Mouse (Mus musculus) lung, embryonic 15.5 days (tissue): ENCODE data around the gene Thsd4. TPM values are rescaled to one million over a fixed set of nuclear protein-coding genes. Genes with fewer than 3 reads are reported as not detected.

Experiments
- ATAC-seq: fragments of 200-750 bp; cut with Nextera tagmentation; 2 replicates; pipeline ENCODE4 v1.8.0; 2017; ENCODE audit warnings: moderate number of reproducible peaks, borderline replicate concordance; ENCODE audit not compliant: low FRiP score, low TSS enrichment; ENCODE audit errors: extremely low read depth
- H3K27ac ChIP-seq: fragments of 300-500 bp; sonication (generic); 2 replicates; pipeline ENCODE4 v1.5.1; 2015; ENCODE audit warnings: moderate library complexity, mild to moderate bottlenecking, inconsistent platforms
- H3K27me3 ChIP-seq: fragments of 300-500 bp; sonication (generic); 2 replicates; pipeline ENCODE4 v1.6.1; 2015; ENCODE audit warnings: inconsistent platforms
- H3K36me3 ChIP-seq: fragments of 300-500 bp; sonication (generic); 2 replicates; pipeline ENCODE4 v1.6.1; 2015; ENCODE audit warnings: inconsistent platforms
- H3K4me1 ChIP-seq: fragments of 300-500 bp; sonication (generic); 2 replicates; pipeline ENCODE4 v1.6.1; 2015; ENCODE audit warnings: inconsistent platforms
- H3K4me2 ChIP-seq: fragments of 300-500 bp; sonication (generic); 2 replicates; pipeline ENCODE4 v1.6.1; 2015; ENCODE audit warnings: inconsistent platforms, mild to moderate bottlenecking, moderate library complexity
- H3K4me3 ChIP-seq: fragments of 300-500 bp; sonication (generic); 2 replicates; pipeline ENCODE4 v1.5.1; 2015; ENCODE audit warnings: mild to moderate bottlenecking, inconsistent platforms
- H3K9ac ChIP-seq: fragments of 300-500 bp; sonication (generic); 2 replicates; pipeline ENCODE4 v1.6.1; 2015; ENCODE audit warnings: inconsistent platforms
- H3K9me3 ChIP-seq: fragments of 300-500 bp; sonication (generic); 2 replicates; pipeline ENCODE4 v1.6.1; 2016; ENCODE audit warnings: inconsistent platforms
- WGBS: fragments of 180-500 bp; shearing (Covaris S2); methylation state at CpG from one replicate; pipeline ENCODE4 v1.1.7; 2015; 5-methylcytosine and 5-hydroxymethylcytosine counted together
- polyA plus RNA-seq: library from polyadenylated mRNA; unstranded; fragments of >200 nt; fragmentation: Nextera tagmentation; extraction: Ambion mirVana; gene quantifications from 2 replicates; pipeline ENCODE4 v1.2.1, GENCODE M21; 2015

Gene Thsd4
- polyA plus RNA-seq, 1 experiment from 2014 or later, result 10.0 TPM

DNA sequence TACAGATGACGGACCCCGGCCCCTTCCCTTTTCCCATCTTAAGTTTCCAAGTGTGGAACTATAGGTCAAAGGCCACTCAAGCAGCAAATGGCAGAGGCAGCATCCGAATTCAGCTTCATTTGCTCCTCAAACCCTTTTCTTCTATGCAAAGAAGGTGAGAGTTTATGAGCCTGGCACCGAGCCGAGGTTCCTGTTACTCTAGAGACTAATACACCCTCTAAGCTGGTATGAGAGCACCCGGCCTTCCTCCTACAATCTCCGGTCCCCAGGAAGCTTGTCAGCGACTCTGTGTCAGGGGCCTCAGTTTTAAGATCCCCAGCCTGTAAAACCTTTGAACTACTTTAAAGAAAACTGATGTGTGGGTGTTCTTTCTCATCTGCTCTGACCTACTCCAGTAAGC is 231.1 kb downstream of the Thsd4 start:
- H3K9ac ChIP-seq, result no peak overlapping the region
- H3K27ac ChIP-seq, result no peak overlapping the region
- H3K9me3 ChIP-seq, result no peaks in the 10 kb centered on the region
- ATAC-seq, result no peak
- no peak overlapping the region for H3K4me2 ChIP-seq
- H3K27me3 ChIP-seq, result no peaks in the 10 kb centered on the region
- no peaks in the 10 kb centered on the region for H3K36me3 ChIP-seq
- no peak overlapping the region for H3K4me3 ChIP-seq
- 0 out of 2 replicates have a peak, but pooled peaks cover 3% of the 10 kb centered on the region for H3K4me1 ChIP-seq
- WGBS, result 79% methylated on average over 8 of the region's 8 CpGs

- Histone ChIP-seq H3K27ac (no peak overlapping the region), H3K9ac (no peak overlapping the region), H3K36me3 (no peaks in the 10 kb centered on the region), H3K27me3 (no peaks in the 10 kb centered on the region), H3K4me3 (no peak overlapping the region), H3K4me1 (0 out of 2 replicates have a peak, but pooled peaks cover 3% of the 10 kb centered on the region), H3K9me3 (no peaks in the 10 kb centered on the region), H3K4me2 (no peak overlapping the region)
- ATAC-seq, result no peak
- 57% methylated on average over 12 of the region's 12 CpGs for whole genome bisulfite sequencing
Observed at GRCm38 (mm10) chr9:60288789-60289188, 233.1 kb downstream of the Thsd4 start.

DNA sequence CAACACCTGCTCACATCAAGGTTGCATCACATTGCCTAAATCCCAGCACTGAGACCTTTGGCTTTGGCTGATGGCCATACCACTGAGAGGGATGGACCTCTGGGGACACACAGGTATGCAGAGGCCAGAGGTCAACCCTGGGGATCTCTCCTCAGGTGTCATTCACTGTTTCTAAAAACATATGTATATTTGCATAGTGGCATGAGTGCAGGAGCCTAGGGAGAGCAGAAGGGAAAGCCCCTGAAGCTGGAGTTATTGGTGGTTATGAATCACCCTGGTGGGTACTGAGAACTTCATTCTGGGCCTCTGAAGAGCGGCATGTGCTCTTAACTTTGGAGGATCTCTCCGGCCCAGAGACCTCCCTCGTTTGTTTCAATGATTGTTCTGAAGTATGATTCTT is 235.5 kb downstream of the Thsd4 start:
- no peak for ATAC-seq
- 86% methylated on average over 3 of the region's 3 CpGs for WGBS
- Histone ChIP-seq H3K4me3 (no peak overlapping the region), H3K27me3 (no peaks in the 10 kb centered on the region), H3K9ac (no peak overlapping the region), H3K27ac (no peak overlapping the region), H3K4me1 (0 out of 2 replicates have a peak, but pooled peaks cover 8% of the 10 kb centered on the region), H3K36me3 (no peaks in the 10 kb centered on the region), H3K4me2 (no peak overlapping the region), H3K9me3 (no peaks in the 10 kb centered on the region)

DNA sequence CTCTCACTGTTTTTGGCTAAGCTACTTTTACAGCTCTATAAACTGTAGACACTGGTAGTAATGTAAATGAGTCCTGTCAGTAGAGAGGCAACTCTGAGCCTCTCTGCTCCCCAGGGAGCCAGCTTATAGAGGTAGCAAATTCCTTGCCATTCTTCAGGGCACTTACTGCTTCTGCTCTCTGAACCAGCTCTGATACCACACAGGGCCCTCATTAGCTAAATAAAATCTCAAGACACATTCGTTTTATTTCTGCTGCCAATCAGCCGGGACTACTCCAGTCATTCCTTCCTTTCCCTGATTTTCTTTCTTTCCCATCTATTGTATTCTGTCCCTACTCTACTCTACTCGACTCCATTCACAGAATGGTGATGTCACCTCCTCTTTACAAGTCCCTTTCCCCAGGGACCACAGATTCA is 236.8 kb downstream of the Thsd4 start:
- Histone ChIP-seq H3K4me1 (peaks cover 15% of the 10 kb centered on the region), H3K9ac (no peak overlapping the region), H3K4me2 (no peak overlapping the region), H3K36me3 (no peaks in the 10 kb centered on the region), H3K27ac (no peak overlapping the region), H3K27me3 (no peaks in the 10 kb centered on the region), H3K9me3 (no peaks in the 10 kb centered on the region), H3K4me3 (no peak overlapping the region)
- ATAC-seq, result no peak
- WGBS, result 40% methylated on average over 3 of the region's 3 CpGs

- H3K9me3 ChIP-seq, result no peaks in the 10 kb centered on the region
- no peak for ATAC-seq
- no peak overlapping the region for H3K9ac ChIP-seq
- H3K4me2 ChIP-seq, result no peak overlapping the region
- H3K27ac ChIP-seq, result no peak overlapping the region
- no peak overlapping the region for H3K4me3 ChIP-seq
- 76% methylated on average over 1 of the region's 1 CpGs for WGBS
- peaks cover 22% of the 10 kb centered on the region for H3K4me1 ChIP-seq
- no peaks in the 10 kb centered on the region for H3K27me3 ChIP-seq
- H3K36me3 ChIP-seq, result no peaks in the 10 kb centered on the region
Observed at GRCm38 (mm10) chr9:60284318-60284717, 237.5 kb downstream of the Thsd4 start.

- ATAC-seq, result no peak
- Histone ChIP-seq H3K4me1 (peaks cover 19% of the 10 kb centered on the region), H3K4me2 (no peak overlapping the region), H3K36me3 (no peaks in the 10 kb centered on the region), H3K4me3 (no peak overlapping the region), H3K27me3 (no peaks in the 10 kb centered on the region), H3K27ac (no peak overlapping the region), H3K9me3 (no peaks in the 10 kb centered on the region), H3K9ac (no peak overlapping the region)
- WGBS, result 49% methylated on average over 3 of the region's 3 CpGs
Observed at GRCm38 (mm10) chr9:60283546-60283945, 238.3 kb downstream of the Thsd4 start.

- Histone ChIP-seq H3K9me3 (no peaks in the 10 kb centered on the region), H3K4me2 (no peak overlapping the region; the same call in 1 of the 2 replicates), H3K9ac (no peak overlapping the region), H3K4me1 (peaks cover 19% of the 10 kb centered on the region), H3K27ac (no peak overlapping the region), H3K4me3 (no peak overlapping the region), H3K27me3 (no peaks in the 10 kb centered on the region), H3K36me3 (no peaks in the 10 kb centered on the region)
- WGBS, result 51% methylated on average over 11 of the region's 11 CpGs
- peak; percentile 79 for ATAC-seq
Observed at GRCm38 (mm10) chr9:60281281-60281680, 240.6 kb downstream of the Thsd4 start.

DNA sequence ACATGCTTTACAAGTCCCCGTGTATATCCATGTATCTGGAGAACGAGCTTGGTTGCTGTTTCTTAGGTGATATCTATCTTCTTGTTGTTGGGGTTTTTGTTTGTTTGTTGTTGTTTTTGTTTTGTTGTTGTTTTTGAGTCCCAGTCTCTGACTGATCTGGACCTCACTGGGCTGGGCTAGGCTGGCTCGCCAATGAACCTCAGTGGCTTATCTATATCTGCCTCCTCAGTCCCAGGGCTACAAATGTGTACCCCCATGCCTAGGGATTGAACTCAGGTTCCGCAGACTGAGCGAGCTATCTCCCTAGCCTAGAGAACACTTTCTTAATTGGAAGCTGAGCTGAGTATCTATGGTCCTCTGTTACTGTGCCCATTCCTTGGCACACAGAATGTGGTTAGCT is 241.1 kb downstream of the Thsd4 start:
- H3K9me3 ChIP-seq, result no peaks in the 10 kb centered on the region
- H3K9ac ChIP-seq, result no peak overlapping the region
- H3K4me2 ChIP-seq, result no peak overlapping the region
- H3K4me1 ChIP-seq, result peaks cover 24% of the 10 kb centered on the region
- ATAC-seq, result peak; percentile 20; the same call in 1 of the 2 replicates
- H3K27me3 ChIP-seq, result no peaks in the 10 kb centered on the region
- H3K4me3 ChIP-seq, result no peak overlapping the region
- no peaks in the 10 kb centered on the region for H3K36me3 ChIP-seq
- no peak overlapping the region for H3K27ac ChIP-seq
- WGBS, result 81% methylated on average over 5 of the region's 5 CpGs

DNA sequence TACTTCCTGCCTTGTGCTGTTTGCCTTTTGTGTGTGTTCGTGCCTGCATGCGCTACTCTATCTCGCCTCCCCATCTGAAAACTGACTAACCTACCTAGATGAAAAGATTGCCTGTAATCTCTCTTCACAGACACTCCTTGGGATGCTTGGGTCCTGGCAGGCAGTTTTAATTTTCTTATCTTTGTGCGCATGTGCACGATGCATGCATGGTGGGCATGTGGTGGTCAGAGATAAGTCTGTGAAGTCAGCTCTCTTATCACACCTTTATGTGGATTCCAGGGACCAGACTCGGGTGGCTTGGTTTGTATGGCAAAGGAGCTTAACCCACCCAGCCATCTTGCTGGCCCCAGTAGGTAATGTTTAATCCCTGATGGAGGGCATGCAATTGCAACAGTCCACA is 242.3 kb downstream of the Thsd4 start:
- no peaks in the 10 kb centered on the region for H3K36me3 ChIP-seq
- 50% methylated on average over 6 of the region's 6 CpGs for WGBS
- H3K4me2 ChIP-seq, result no peak overlapping the region
- no peaks in the 10 kb centered on the region for H3K9me3 ChIP-seq
- no peak overlapping the region for H3K4me3 ChIP-seq
- H3K27ac ChIP-seq, result no peak overlapping the region
- no peak overlapping the region for H3K9ac ChIP-seq
- ATAC-seq, result no peak
- H3K27me3 ChIP-seq, result no peaks in the 10 kb centered on the region
- peaks cover 25% of the 10 kb centered on the region for H3K4me1 ChIP-seq

DNA sequence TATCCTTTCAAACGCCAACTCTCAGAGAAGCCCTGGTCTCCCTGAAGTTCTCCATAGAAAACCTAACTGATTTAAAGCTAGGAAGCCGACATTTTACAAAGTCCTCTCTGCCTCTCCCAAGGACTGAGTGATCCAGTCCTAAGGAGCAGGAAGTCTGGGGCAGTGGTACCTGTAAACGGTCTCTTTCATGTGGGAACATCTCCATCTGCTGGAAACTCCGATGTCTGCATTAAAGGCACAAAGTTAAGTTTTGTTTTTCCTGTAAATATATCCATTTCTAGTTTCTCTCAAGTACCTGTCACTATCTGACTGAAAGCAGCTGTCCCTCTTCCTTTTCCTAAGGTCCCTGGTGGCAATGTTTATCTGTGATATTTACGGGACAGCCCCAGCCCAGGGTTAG is 245.5 kb downstream of the Thsd4 start:
- Histone ChIP-seq H3K4me3 (no peak overlapping the region), H3K27ac (no peak overlapping the region), H3K36me3 (no peaks in the 10 kb centered on the region), H3K9ac (no peak overlapping the region), H3K4me2 (no peak overlapping the region), H3K9me3 (no peaks in the 10 kb centered on the region), H3K4me1 (peaks cover 20% of the 10 kb centered on the region), H3K27me3 (no peaks in the 10 kb centered on the region)
- WGBS, result 24% methylated on average over 5 of the region's 5 CpGs
- no peak for ATAC-seq

DNA sequence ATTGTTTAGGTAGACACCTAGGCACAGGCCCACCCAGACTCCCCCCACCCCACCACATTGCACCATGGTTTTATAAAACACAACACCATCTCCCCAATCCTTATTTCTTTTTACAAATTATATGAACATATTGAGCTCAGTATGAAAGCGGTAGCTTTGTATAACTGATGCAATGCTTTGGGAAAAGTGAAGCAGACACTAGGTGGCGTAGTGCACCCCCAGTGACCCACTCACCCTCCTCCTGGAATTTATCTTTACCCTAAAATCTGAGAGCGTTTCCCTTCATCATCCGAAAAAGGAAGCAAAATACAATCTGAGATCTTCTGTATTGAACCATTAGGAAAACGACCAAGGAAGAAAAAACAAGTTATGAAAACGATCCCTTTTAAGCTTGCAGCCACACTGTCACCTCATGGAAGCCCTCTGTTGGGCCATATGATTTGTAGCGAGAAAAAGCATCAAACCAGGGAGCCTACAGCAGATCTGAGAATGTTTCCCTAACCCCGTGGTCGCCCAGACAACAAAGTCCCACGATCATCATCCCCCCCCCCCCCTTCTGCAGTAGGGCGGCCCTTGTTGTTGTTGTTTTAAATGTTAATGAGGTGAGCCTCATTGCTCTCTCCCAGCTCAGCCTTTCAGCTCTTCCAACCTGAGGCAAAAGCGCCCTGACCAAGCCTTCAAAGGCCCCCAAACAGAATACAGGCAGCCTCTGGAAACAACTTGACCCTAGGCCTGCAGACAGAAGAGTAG is 246.3 kb downstream of the Thsd4 start:
- WGBS, result 25% methylated on average over 12 of the region's 12 CpGs
- Histone ChIP-seq H3K4me2 (no peak overlapping the region), H3K36me3 (no peaks in the 10 kb centered on the region), H3K4me3 (no peak overlapping the region), H3K4me1 (peaks cover 13% of the 10 kb centered on the region), H3K9me3 (no peaks in the 10 kb centered on the region), H3K27ac (no peak overlapping the region), H3K27me3 (no peaks in the 10 kb centered on the region), H3K9ac (no peak overlapping the region)
- no peak for ATAC-seq

- Histone ChIP-seq H3K36me3 (no peaks in the 10 kb centered on the region), H3K4me3 (no peak overlapping the region), H3K4me2 (no peak overlapping the region), H3K9me3 (no peaks in the 10 kb centered on the region), H3K27ac (no peak overlapping the region), H3K27me3 (no peaks in the 10 kb centered on the region), H3K4me1 (peaks cover 8% of the 10 kb centered on the region; the same call in 1 of the 2 replicates), H3K9ac (no peak overlapping the region)
- ATAC-seq, result no peak
- 49% methylated on average over 4 of the region's 4 CpGs for WGBS
Observed at GRCm38 (mm10) chr9:60274503-60274902, 247.3 kb downstream of the Thsd4 start.
